Mouse (Mus musculus): Measurements from ENCODE around the gene Crip2.

DNA sequence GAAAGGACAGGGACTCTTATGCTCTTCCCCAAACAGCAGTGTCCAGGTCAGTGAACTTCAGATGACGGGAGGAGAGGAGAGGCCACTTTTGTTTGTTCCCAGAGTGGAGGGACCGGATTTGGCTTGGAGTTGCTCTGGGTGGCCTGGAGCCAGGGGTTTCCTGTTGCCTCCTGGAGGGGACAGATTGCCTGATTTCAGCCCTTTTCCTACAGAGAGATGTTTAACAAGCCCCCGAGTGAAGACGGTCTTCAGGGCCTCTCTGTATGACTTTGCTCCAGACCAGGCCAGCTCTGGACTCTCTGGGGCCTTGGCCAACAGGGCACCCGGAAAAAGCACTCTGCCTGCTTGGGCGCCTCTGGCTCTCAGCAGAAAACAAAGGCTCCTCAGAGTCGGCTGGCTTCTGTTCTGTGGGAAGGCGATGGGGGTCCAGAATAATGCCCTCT is 1.5 kb downstream of the Crip2 start:
- TF ChIP-seq CTCF (IDR thresholded peaks at IDR 0.05; ENCODE audit: control insufficient read depth, insufficient read depth, low read length) (no peak), POLR2A (IDR thresholded peaks at IDR 0.05; ENCODE audit: borderline replicate concordance, control insufficient read depth, low read depth, low read length) (no peak)

Measured in bone marrow, adult 2 months (tissue).